Mouse (Mus musculus): Measurements from ENCODE around the gene Ormdl2. TPM values are rescaled to one million over a fixed set of nuclear protein-coding genes. Genes with fewer than 3 reads are reported as not detected.

Gene Ormdl2
- polyA plus RNA-seq, 1 experiment from 2014 or later, result 87.5 TPM

- Histone ChIP-seq H3K4me2 (ENCODE audit: low read length) (no peak within 1 kb of the TSS), H3K4me1 (replicated peaks; ENCODE audit: insufficient read depth, low read length) (no peaks in the 10 kb centered on the region), H3K9ac (ENCODE audit: low read depth, low read length) (no peak within 1 kb of the TSS), H3K4me3 (replicated peaks; ENCODE audit: low read depth, low read length) (no peak within 1 kb of the TSS), H3K27me3 (ENCODE audit: insufficient read depth, low read length) (no peaks in the 10 kb centered on the region), H3K27ac (no peak within 1 kb of the TSS), H3K9me3 (replicated peaks; ENCODE audit: low read length) (no peaks in the 10 kb centered on the region), H3K36me3 (ENCODE audit: insufficient read depth, low read length) (no peaks in the 10 kb centered on the region)
- no peak for TF ChIP-seq CTCF (IDR thresholded peaks at IDR 0.05; ENCODE audit: low read depth)
- 69% methylated on average over 7 of the region's 7 CpGs for WGBS
- DNase-seq (ENCODE audit: low spot score) (no peak), ATAC-seq (replicated peaks; ENCODE audit: low FRiP score, low read depth) (no peak)
These were observed 30.9 kb downstream of the Ormdl2 start, which contains the start of gene Mmp19 for GRCm38 (mm10) chr10:128790398-128791124. Mmp19 (plus strand) TSS chr10:128790910.

DNA sequence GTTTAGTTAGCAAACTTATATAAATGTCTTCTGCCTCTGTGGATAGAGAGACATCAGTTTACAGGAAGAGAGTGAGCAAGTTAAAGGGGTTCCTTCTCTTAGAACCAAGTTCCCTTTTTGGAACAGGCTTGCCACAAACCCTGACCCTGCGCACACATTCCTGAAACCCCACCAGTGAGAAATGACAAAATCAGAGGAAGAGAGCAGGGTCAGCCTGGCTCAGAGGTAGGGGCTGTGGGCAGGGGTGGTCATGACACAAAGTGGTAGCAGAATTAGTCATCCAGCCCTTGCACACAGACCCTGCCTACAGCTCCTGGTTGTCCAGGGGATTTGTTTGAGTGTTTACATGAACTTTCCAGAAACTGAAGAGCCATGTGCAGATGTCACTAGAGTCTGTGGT is 41.2 kb downstream of the Ormdl2 start:
- 88% methylated on average over 1 of the region's 1 CpGs for WGBS
- H3K27me3 ChIP-seq (ENCODE audit: insufficient read depth, low read length), result no peaks in the 10 kb centered on the region
- H3K4me1 ChIP-seq (replicated peaks; ENCODE audit: insufficient read depth, low read length), result peaks cover 3% of the 10 kb centered on the region; the same call in 1 of the 2 replicates
- H3K9ac ChIP-seq (ENCODE audit: low read depth, low read length), result no peak overlapping the region
- TF ChIP-seq CTCF (IDR thresholded peaks at IDR 0.05; ENCODE audit: low read depth), result no peak
- H3K4me2 ChIP-seq (ENCODE audit: low read length), result no peak overlapping the region
- ATAC-seq (replicated peaks; ENCODE audit: low FRiP score, low read depth), result no peak
- DNase-seq (ENCODE audit: low spot score), result no peak
- H3K36me3 ChIP-seq (ENCODE audit: insufficient read depth, low read length), result no peaks in the 10 kb centered on the region
- no peak overlapping the region for H3K4me3 ChIP-seq (replicated peaks; ENCODE audit: low read depth, low read length)
- H3K27ac ChIP-seq, result no peak overlapping the region
- no peaks in the 10 kb centered on the region for H3K9me3 ChIP-seq (replicated peaks; ENCODE audit: low read length)

DNA sequence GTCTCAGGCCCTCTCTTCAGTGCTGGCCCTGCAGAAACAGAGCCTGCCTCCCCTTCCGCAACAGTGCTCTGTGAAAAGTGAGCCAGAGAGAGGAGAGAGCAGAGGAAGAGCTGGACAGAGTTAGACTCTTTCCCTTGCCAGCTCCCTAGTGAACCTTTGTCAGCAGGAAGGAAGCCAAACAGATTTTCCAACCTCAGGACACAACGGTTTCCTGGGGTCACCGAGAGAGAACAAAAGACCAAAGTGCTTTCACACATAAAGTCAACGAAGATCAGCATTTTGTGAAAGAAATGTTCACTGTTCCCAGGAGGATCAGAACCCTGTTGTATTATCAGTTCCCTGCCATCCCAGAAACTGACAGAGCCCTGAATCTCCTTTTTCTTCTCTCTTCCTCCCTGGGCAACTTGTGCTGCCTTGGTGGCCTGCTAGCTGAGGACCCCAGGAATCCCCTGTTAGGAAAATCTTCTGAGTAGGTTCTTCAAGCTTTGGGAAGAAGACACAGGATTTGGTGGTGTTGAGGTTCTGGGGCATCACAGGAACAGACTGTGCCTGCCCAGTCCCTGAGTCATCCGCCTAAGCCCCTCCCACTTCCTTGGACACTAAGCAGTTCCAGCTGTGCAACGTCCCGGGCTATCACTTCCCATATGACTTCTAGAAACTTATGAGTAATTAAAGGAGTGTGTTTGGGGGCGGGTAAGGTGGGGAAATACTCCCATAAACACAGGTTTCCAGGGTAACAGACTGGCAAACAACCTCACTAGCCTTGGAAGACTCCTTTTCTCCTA is 42.2 kb downstream of the Ormdl2 start:
- WGBS, result 25% methylated on average over 8 of the region's 8 CpGs
- no peak overlapping the region for H3K4me3 ChIP-seq (replicated peaks; ENCODE audit: low read depth, low read length)
- TF ChIP-seq CTCF (IDR thresholded peaks at IDR 0.05; ENCODE audit: low read depth), result no peak
- no peaks in the 10 kb centered on the region for H3K36me3 ChIP-seq (ENCODE audit: insufficient read depth, low read length)
- DNase-seq (ENCODE audit: low spot score) (peak; percentile 95), ATAC-seq (replicated peaks; ENCODE audit: low FRiP score, low read depth) (peak; percentile 93)
- H3K27ac ChIP-seq, result peak overlapping the region; percentile 91
- H3K9me3 ChIP-seq (replicated peaks; ENCODE audit: low read length), result no peaks in the 10 kb centered on the region
- no peaks in the 10 kb centered on the region for H3K27me3 ChIP-seq (ENCODE audit: insufficient read depth, low read length)
- no peak overlapping the region for H3K9ac ChIP-seq (ENCODE audit: low read depth, low read length)
- H3K4me1 ChIP-seq (replicated peaks; ENCODE audit: insufficient read depth, low read length), result peaks cover 3% of the 10 kb centered on the region; the same call in 1 of the 2 replicates
- H3K4me2 ChIP-seq (ENCODE audit: low read length), result 0 out of 2 replicates have a peak overlapping the region, but pooled peaks have one; percentile 25

- 93% methylated on average over 2 of the region's 2 CpGs for WGBS
- Histone ChIP-seq H3K4me1 (replicated peaks; ENCODE audit: insufficient read depth, low read length) (peaks cover 3% of the 10 kb centered on the region; the same call in 1 of the 2 replicates), H3K9me3 (replicated peaks; ENCODE audit: low read length) (no peaks in the 10 kb centered on the region), H3K36me3 (ENCODE audit: insufficient read depth, low read length) (no peaks in the 10 kb centered on the region), H3K4me3 (replicated peaks; ENCODE audit: low read depth, low read length) (no peak overlapping the region), H3K9ac (ENCODE audit: low read depth, low read length) (no peak overlapping the region), H3K27me3 (ENCODE audit: insufficient read depth, low read length) (no peaks in the 10 kb centered on the region), H3K4me2 (ENCODE audit: low read length) (no peak overlapping the region), H3K27ac (peak overlapping the region; percentile 91)
- TF ChIP-seq CTCF (IDR thresholded peaks at IDR 0.05; ENCODE audit: low read depth), result no peak
- no peak for DNase-seq (ENCODE audit: low spot score)
- ATAC-seq (replicated peaks; ENCODE audit: low FRiP score, low read depth), result no peak
These were observed 43.0 kb downstream of the Ormdl2 start for GRCm38 (mm10) chr10:128778441-128778840.

- no peak overlapping the region for H3K4me3 ChIP-seq (replicated peaks; ENCODE audit: low read depth, low read length)
- TF ChIP-seq CTCF (IDR thresholded peaks at IDR 0.05; ENCODE audit: low read depth), result peak; percentile 62
- DNase-seq (ENCODE audit: low spot score), result peak; percentile 39
- ATAC-seq (replicated peaks; ENCODE audit: low FRiP score, low read depth), result no peak
- no peaks in the 10 kb centered on the region for H3K9me3 ChIP-seq (replicated peaks; ENCODE audit: low read length)
- no peaks in the 10 kb centered on the region for H3K36me3 ChIP-seq (ENCODE audit: insufficient read depth, low read length)
- H3K4me1 ChIP-seq (replicated peaks; ENCODE audit: insufficient read depth, low read length), result no peaks in the 10 kb centered on the region
- H3K4me2 ChIP-seq (ENCODE audit: low read length), result no peak overlapping the region
- no peak overlapping the region for H3K27ac ChIP-seq
- no peaks in the 10 kb centered on the region for H3K27me3 ChIP-seq (ENCODE audit: insufficient read depth, low read length)
- 28% methylated on average over 5 of the region's 5 CpGs for WGBS
- no peak overlapping the region for H3K9ac ChIP-seq (ENCODE audit: low read depth, low read length)
These were observed 47.8 kb downstream of the Ormdl2 start for GRCm38 (mm10) chr10:128773685-128774084.

DNA sequence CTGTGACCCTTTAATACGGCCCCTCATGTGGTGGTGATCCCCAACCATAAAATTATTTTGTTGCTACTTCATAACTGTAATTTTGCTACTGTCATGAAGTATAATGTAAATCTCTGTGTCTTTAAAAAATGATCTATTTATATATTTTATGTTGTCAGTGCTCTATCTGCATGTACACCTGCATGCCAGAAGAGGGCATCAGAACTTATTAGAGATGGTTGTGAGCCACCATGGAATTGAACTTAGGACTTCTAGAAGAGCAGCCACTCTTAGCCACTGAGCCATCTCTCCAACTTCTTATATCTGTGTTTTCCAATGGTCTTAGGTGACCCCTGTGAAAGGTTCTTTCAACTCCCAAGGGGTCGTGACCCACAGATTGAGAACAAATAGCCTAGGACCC is 48.5 kb downstream of the Ormdl2 start:
- no peaks in the 10 kb centered on the region for H3K9me3 ChIP-seq (replicated peaks; ENCODE audit: low read length)
- TF ChIP-seq CTCF (IDR thresholded peaks at IDR 0.05; ENCODE audit: low read depth), result peak; percentile 61
- ATAC-seq (replicated peaks; ENCODE audit: low FRiP score, low read depth) (no peak), DNase-seq (ENCODE audit: low spot score) (peak; percentile 12)
- WGBS, result 72% methylated on average over 2 of the region's 2 CpGs
- H3K4me2 ChIP-seq (ENCODE audit: low read length), result no peak overlapping the region
- H3K27ac ChIP-seq, result no peak overlapping the region
- no peaks in the 10 kb centered on the region for H3K4me1 ChIP-seq (replicated peaks; ENCODE audit: insufficient read depth, low read length)
- H3K36me3 ChIP-seq (ENCODE audit: insufficient read depth, low read length), result no peaks in the 10 kb centered on the region
- H3K4me3 ChIP-seq (replicated peaks; ENCODE audit: low read depth, low read length), result no peak overlapping the region
- H3K27me3 ChIP-seq (ENCODE audit: insufficient read depth, low read length), result no peaks in the 10 kb centered on the region
- H3K9ac ChIP-seq (ENCODE audit: low read depth, low read length), result no peak overlapping the region

Other genes starting within 250 kb of the Ormdl2 start
- gene Erbb3, start 232.0 kb downstream of the Ormdl2 start, polyA plus RNA-seq (2015; fragmentation: Nextera tagmentation; extraction: Ambion mirVana), result 9.6 and 10.2 TPM in 2 replicates
- 836 and 985 TPM in 2 replicates for gene Rps26, start 194.9 kb downstream of the Ormdl2 start, polyA plus RNA-seq (2015; fragmentation: Nextera tagmentation; extraction: Ambion mirVana)
- 1.4 and 1.8 TPM in 2 replicates for gene Ikzf4, start 175.7 kb downstream of the Ormdl2 start, polyA plus RNA-seq (2015; fragmentation: Nextera tagmentation; extraction: Ambion mirVana)
- 14.2 and 15.1 TPM in 2 replicates for gene Suox, start 147.6 kb downstream of the Ormdl2 start, polyA plus RNA-seq (2015; fragmentation: Nextera tagmentation; extraction: Ambion mirVana)
- gene Rab5b, start 125.4 kb downstream of the Ormdl2 start, polyA plus RNA-seq (2015; fragmentation: Nextera tagmentation; extraction: Ambion mirVana), result 57.9 and 61.7 TPM in 2 replicates
- gene Pmel, start 117.5 kb downstream of the Ormdl2 start, polyA plus RNA-seq (2015; fragmentation: Nextera tagmentation; extraction: Ambion mirVana), result 1.5 and 2.0 TPM in 2 replicates
- 55.9 and 66.3 TPM in 2 replicates for gene Cdk2, start 116.6 kb downstream of the Ormdl2 start, polyA plus RNA-seq (2015; fragmentation: Nextera tagmentation; extraction: Ambion mirVana)
- gene Dgka, start 76.8 kb downstream of the Ormdl2 start, polyA plus RNA-seq (2015; fragmentation: Nextera tagmentation; extraction: Ambion mirVana), result 5.4 and 6.4 TPM in 2 replicates
- gene Pym1, start 73.8 kb downstream of the Ormdl2 start, polyA plus RNA-seq (2015; fragmentation: Nextera tagmentation; extraction: Ambion mirVana), result 35.0 and 36.3 TPM in 2 replicates
- 0.55 and 0.64 TPM in 2 replicates for gene Mmp19, start 30.7 kb downstream of the Ormdl2 start, polyA plus RNA-seq (2015; fragmentation: Nextera tagmentation; extraction: Ambion mirVana)
- 46.2 and 48.5 TPM in 2 replicates for gene Dnajc14, start 17.6 kb downstream of the Ormdl2 start, polyA plus RNA-seq (2015; fragmentation: Nextera tagmentation; extraction: Ambion mirVana)
- 11.7 and 13.2 TPM in 2 replicates for gene Tmem198b, start 17.3 kb downstream of the Ormdl2 start, polyA plus RNA-seq (2015; fragmentation: Nextera tagmentation; extraction: Ambion mirVana)
- 164 and 175 TPM in 2 replicates for gene Sarnp, start 4.3 kb downstream of the Ormdl2 start, polyA plus RNA-seq (2015; fragmentation: Nextera tagmentation; extraction: Ambion mirVana)
- 7.7 and 8.2 TPM in 2 replicates for gene Gdf11, start 70.1 kb upstream of the Ormdl2 start, polyA plus RNA-seq (2015; fragmentation: Nextera tagmentation; extraction: Ambion mirVana)
- gene Cd63, start 79.3 kb upstream of the Ormdl2 start, polyA plus RNA-seq (2015; fragmentation: Nextera tagmentation; extraction: Ambion mirVana), result 1,350 and 1,394 TPM in 2 replicates
- 12.9 and 15.0 TPM in 2 replicates for gene Rdh5, start 101.2 kb upstream of the Ormdl2 start, polyA plus RNA-seq (2015; fragmentation: Nextera tagmentation; extraction: Ambion mirVana)
- 272 and 276 TPM in 2 replicates for gene Bloc1s1, start 102.4 kb upstream of the Ormdl2 start, polyA plus RNA-seq (2015; fragmentation: Nextera tagmentation; extraction: Ambion mirVana)
- gene Itga7, start 112.2 kb upstream of the Ormdl2 start, polyA plus RNA-seq (2015; fragmentation: Nextera tagmentation; extraction: Ambion mirVana), result 3.8 TPM in 2 replicates
- 59.9 and 69.3 TPM in 2 replicates for gene Mettl7b, start 139.3 kb upstream of the Ormdl2 start, polyA plus RNA-seq (2015; fragmentation: Nextera tagmentation; extraction: Ambion mirVana)
- not detected in 2 replicates for gene Olfr9, start 167.8 kb upstream of the Ormdl2 start, polyA plus RNA-seq (2015; fragmentation: Nextera tagmentation; extraction: Ambion mirVana)
- not detected in 2 replicates for gene Olfr763, start 189.1 kb upstream of the Ormdl2 start, polyA plus RNA-seq (2015; fragmentation: Nextera tagmentation; extraction: Ambion mirVana)
- not detected in 2 replicates for gene Olfr764-ps1, start 218.3 kb upstream of the Ormdl2 start, polyA plus RNA-seq (2015; fragmentation: Nextera tagmentation; extraction: Ambion mirVana)
- gene Olfr765, start 228.4 kb upstream of the Ormdl2 start, polyA plus RNA-seq (2015; fragmentation: Nextera tagmentation; extraction: Ambion mirVana), result not detected in 2 replicates
- not detected in 2 replicates for gene Olfr766-ps1, start 247.3 kb upstream of the Ormdl2 start, polyA plus RNA-seq (2015; fragmentation: Nextera tagmentation; extraction: Ambion mirVana)

All from kidney, postnatal 0 days (tissue).